Comparison of ENCODE assay signal across 8 mouse cellular contexts in genomic region chr11:75678747-75679438, GRCm38 (mm10). TPM values are rescaled to one million over a fixed set of nuclear protein-coding genes. Genes with fewer than 3 reads are reported as not detected.
DNase-seq lines count a peak whose midpoint lies in the region; ATAC-seq lines count a peak whose summit lies in the region.

TSS of gene Crk (plus strand) at chr11:75679259.

- peak within 1 kb of the TSS; percentile 87 for H3K4me3 ChIP-seq in brown adipose tissue, adult 24 weeks (ENCODE audit: insufficient read depth, low read depth, low read length)
- peak within 1 kb of the TSS; percentile 88 to 98 for H3K4me3 ChIP-seq in heart, embryonic 14.5 days (ENCODE audit: control insufficient read depth in 1 of 2, insufficient read depth in 1 of 2, low read depth in 1 of 2, low read length in 2 of 2)
- peak within 1 kb of the TSS; percentile 94 for H3K4me3 ChIP-seq in liver, embryonic 13.5 days (replicated peaks)
- peak within 1 kb of the TSS; percentile 99 for H3K4me3 ChIP-seq in stomach, embryonic 16.5 days (replicated peaks; ENCODE audit: low read length)

- H3K36me3 ChIP-seq in heart, embryonic 14.5 days (ENCODE audit: control insufficient read depth, insufficient read depth, low read length) = peaks cover 14% of the 10 kb centered on the region
- peaks cover 21% of the 10 kb centered on the region for H3K36me3 ChIP-seq in liver, embryonic 13.5 days
- 0 out of 2 replicates have a peak, but pooled peaks cover 1% of the 10 kb centered on the region for H3K36me3 ChIP-seq in stomach, embryonic 16.5 days (ENCODE audit: control insufficient read depth, insufficient read depth, low read length)

- peak; percentile 100 for DNase-seq in CD4-positive, CD25-positive, alpha-beta regulatory T cell, adult 2 months (ENCODE audit: low read depth, low spot score)
- DNase-seq in fibroblast of lung, adult 2 months (ENCODE audit: low read depth) = peak; percentile 93
- DNase-seq in kidney, postnatal 14 days = peak; percentile 98
- peak; percentile 99 for DNase-seq in liver, embryonic 13.5 days
- DNase-seq in neural tube, embryonic 10.5 days (ENCODE audit: extremely low spot score, low spot score) = peak; percentile 99

- peaks cover 6% of the 10 kb centered on the region; the same call in 1 of the 2 replicates for H3K4me1 ChIP-seq in brown adipose tissue, adult 24 weeks (ENCODE audit: control insufficient read depth, insufficient read depth, insufficient read length, low read length)
- H3K4me1 ChIP-seq in heart, embryonic 14.5 days (ENCODE audit: control insufficient read depth in 2 of 2, insufficient read depth in 2 of 2, low read length in 2 of 2) = peaks cover 3 to 17% of the 10 kb centered on the region in 2 experiments
- H3K4me1 ChIP-seq in liver, embryonic 13.5 days (replicated peaks) = peaks cover 43% of the 10 kb centered on the region
- H3K4me1 ChIP-seq in stomach, embryonic 16.5 days (ENCODE audit: control insufficient read depth, insufficient read depth, low read length) = peaks cover 18% of the 10 kb centered on the region

- under 1% methylated on average over 52 of the region's 55 CpGs for WGBS in heart, embryonic 14.5 days
- under 1% methylated on average over 55 of the region's 55 CpGs for WGBS in liver, embryonic 13.5 days (ENCODE audit: insufficient replicate concordance)
- under 1% methylated on average over 55 of the region's 55 CpGs for WGBS in stomach, embryonic 16.5 days

- H3K4me2 ChIP-seq in heart, embryonic 14.5 days (ENCODE audit: low read length) = peak within 1 kb of the TSS; percentile 71
- H3K4me2 ChIP-seq in liver, embryonic 13.5 days = peak within 1 kb of the TSS; percentile 89
- H3K4me2 ChIP-seq in stomach, embryonic 16.5 days (ENCODE audit: low read depth, low read length) = peak within 1 kb of the TSS; percentile 84

- peak within 1 kb of the TSS; percentile 86 for H3K27ac ChIP-seq in brown adipose tissue, adult 24 weeks (replicated peaks; ENCODE audit: low read depth, low read length)
- H3K27ac ChIP-seq in heart, embryonic 14.5 days (replicated peaks in 1 of 2; ENCODE audit: control insufficient read depth in 1 of 2, insufficient read depth in 1 of 2, low read depth in 2 of 2, low read length in 2 of 2) = peak within 1 kb of the TSS; percentile 90 to 97
- H3K27ac ChIP-seq in liver, embryonic 13.5 days = peak within 1 kb of the TSS; percentile 94
- H3K27ac ChIP-seq in stomach, embryonic 16.5 days (ENCODE audit: low read length) = peak within 1 kb of the TSS; percentile 97

- H3K9me3 ChIP-seq in heart, embryonic 14.5 days (ENCODE audit: control insufficient read depth, low read length) = no peaks in the 10 kb centered on the region
- no peaks in the 10 kb centered on the region for H3K9me3 ChIP-seq in liver, embryonic 13.5 days (replicated peaks)
- H3K9me3 ChIP-seq in stomach, embryonic 16.5 days (replicated peaks; ENCODE audit: control insufficient read depth, low read length) = no peaks in the 10 kb centered on the region

- ATAC-seq in heart, embryonic 14.5 days (ENCODE audit: insufficient number of reproducible peaks, insufficient read depth, low FRiP score, low read depth) = peak; percentile 96
- ATAC-seq in liver, embryonic 13.5 days (ENCODE audit: low read depth) = peak; percentile 97
- ATAC-seq in stomach, embryonic 16.5 days (ENCODE audit: insufficient read depth, low FRiP score) = peak; percentile 98

- no peaks in the 10 kb centered on the region for H3K27me3 ChIP-seq in heart, embryonic 14.5 days (ENCODE audit: control insufficient read depth, insufficient read depth, low read length)
- no peaks in the 10 kb centered on the region for H3K27me3 ChIP-seq in liver, embryonic 13.5 days
- no peaks in the 10 kb centered on the region for H3K27me3 ChIP-seq in stomach, embryonic 16.5 days (ENCODE audit: control insufficient read depth, insufficient read depth, low read length)

- H3K9ac ChIP-seq in heart, embryonic 14.5 days (ENCODE audit: low read length) = peak within 1 kb of the TSS; percentile 99
- H3K9ac ChIP-seq in liver, embryonic 13.5 days = peak within 1 kb of the TSS; percentile 98
- peak within 1 kb of the TSS; percentile 97 for H3K9ac ChIP-seq in stomach, embryonic 16.5 days (ENCODE audit: low read length)

RNA-seq across cellular contexts. Expression of gene Crk, which starts in this region (rescaled TPM):
- 56.9 and 64.4 TPM in 2 replicates for polyA plus RNA-seq in brown adipose tissue, adult 24 weeks (2012; ENCODE audit: insufficient read depth, insufficient read length, missing spikeins)
- polyA plus RNA-seq in heart, embryonic 14.5 days (2014; fragmentation: Nextera tagmentation; extraction: Ambion mirVana) = 86.0 and 88.2 TPM in 2 replicates
- 37.1 and 41.6 TPM in 2 replicates for polyA plus RNA-seq in liver, embryonic 13.5 days (2015; fragmentation: Nextera tagmentation; extraction: Ambion mirVana)
- 106 and 107 TPM in 2 replicates for polyA plus RNA-seq in stomach, embryonic 16.5 days (2015; fragmentation: Nextera tagmentation; extraction: Ambion mirVana)

Comparison
In these comparisons a context has a peak if more than half of its experiments do, and no peak if none do; other contexts are left out.
1. Peak in every context shown above with its lines: DNase-seq, ATAC-seq, H3K4me3 ChIP-seq and H3K27ac ChIP-seq.